Mouse (Mus musculus): Measurements from ENCODE around the gene Pde2a.

GRCm38 (mm10) chr7:101513655-101514054 lies 92.2 kb downstream of the Pde2a start:
- TF ChIP-seq CTCF (IDR thresholded peaks at IDR 0.05; ENCODE audit: extremely low read depth, insufficient read length, insufficient replicate concordance, low read depth, low read length) (no peak), POLR2A (IDR thresholded peaks at IDR 0.05; ENCODE audit: low read depth, low read length) (no peak)

Data from small intestine, adult 2 months (tissue).